Mouse (Mus musculus) spleen, adult 18-20 months (tissue): Measurements from ENCODE around the gene Apoo.
A peak's percentile ranks its signal among the peaks of the same experiment; 100 is the strongest.
"Not testable (repeated sequence)": the region's sequence is repeated elsewhere in the genome, so short reads cannot be mapped to it uniquely, and the experiment has no call there.

Source experiments
- DNase-seq, 2 experiments: peaks; one replicate each; pipeline ENCODE4 v3.0.0; 2022; ENCODE audit warnings: mixed read lengths in 2 of 2

Gene Apoo

DNA sequence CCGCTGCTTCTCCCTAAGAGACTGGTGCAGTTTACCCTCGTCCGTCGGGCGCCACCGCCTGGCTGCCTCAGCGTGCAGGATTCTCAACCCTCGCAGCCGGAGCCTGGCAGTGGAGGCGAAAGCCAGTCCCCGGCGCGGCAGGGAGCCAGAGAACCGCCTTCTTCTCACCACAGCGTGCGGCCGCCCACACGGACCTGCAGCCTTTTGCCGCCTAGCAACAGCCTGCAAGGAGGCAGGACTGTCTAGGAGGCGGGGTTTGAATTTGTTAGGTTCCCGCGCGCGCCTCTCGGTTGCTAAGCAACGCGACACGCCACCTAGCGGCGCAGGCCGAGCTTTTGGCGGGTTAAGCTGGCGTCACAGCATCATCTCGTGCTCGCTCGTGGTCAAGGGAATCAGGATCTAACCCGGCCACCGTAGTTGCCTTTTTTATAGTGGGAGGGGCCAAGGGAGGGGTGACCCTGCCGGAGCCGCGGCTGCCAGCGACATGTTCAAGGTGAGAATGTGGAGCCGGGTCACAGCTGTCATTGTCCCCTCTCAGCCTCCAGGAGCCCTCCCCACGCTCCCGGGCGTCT is at the start of gene Apoo, which contains the start of gene Fam90a1b:
Gene Apoo (plus strand): TSS at position 448 of the 572 bp plus-strand sequence.
Gene Fam90a1b (minus strand): TSS at position 108 of the 572 bp plus-strand sequence.
- peak; percentile 90 to 95 for DNase-seq

DNA sequence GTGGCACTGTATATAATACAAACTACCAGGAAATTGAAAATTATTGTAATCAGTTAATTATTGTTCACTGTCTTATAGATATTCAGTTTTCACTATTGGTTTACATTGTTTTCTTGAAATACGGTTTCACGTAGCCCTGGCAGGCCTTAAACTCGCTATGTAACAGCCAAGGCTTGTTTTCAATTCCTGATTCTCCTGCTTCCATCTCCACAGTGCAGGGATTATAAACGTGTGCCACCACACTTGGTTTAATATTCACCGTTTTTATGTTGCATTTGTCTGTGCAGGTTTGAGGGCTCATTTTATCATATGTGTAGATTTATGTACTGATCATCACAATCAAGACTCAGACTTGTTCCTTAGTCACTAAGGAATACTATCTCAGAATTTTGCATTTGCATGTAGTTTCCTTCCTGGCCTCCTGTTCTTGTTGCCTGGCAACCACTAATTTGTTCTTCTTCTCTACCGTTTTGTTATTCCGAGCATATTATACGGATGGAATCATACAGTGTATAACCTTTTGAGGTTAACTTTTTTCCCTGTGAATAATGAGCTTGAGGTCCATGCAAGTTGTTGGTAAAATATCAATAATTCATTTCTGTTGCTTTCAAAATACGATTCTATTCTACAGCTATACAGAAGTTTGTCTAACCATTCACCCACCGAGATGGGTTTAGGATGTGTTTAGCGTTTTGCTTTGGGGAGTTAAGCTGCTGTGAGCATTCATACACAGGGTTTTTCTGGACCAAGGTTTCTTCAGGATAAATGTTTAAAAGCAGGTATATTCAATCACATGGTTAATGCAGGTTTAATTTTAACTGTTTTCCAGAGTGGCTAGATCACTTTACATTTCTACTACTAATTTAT is 45.6 kb upstream of the Apoo start:
- no peak for DNase-seq

DNA sequence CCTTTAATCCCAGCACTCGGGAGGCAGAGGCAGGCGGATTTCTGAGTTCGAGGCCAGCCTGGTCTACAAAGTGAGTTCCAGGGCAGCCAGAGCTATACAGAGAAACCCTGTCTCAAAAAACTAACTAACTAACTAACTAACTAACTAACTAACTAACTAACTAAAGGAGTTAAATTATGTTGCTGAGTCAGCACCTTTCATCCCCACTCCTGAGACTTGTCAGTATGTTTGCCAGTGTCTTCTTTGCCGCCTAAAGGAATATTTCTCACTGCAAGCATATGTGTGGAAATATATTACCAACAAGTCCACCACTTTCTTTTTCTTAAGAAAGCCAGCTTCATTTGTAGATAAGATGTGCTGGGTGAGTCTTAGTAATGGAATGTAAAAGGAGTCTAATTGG is 23.3 kb upstream of the Apoo start:
- DNase-seq = not testable (repeated sequence)

DNA sequence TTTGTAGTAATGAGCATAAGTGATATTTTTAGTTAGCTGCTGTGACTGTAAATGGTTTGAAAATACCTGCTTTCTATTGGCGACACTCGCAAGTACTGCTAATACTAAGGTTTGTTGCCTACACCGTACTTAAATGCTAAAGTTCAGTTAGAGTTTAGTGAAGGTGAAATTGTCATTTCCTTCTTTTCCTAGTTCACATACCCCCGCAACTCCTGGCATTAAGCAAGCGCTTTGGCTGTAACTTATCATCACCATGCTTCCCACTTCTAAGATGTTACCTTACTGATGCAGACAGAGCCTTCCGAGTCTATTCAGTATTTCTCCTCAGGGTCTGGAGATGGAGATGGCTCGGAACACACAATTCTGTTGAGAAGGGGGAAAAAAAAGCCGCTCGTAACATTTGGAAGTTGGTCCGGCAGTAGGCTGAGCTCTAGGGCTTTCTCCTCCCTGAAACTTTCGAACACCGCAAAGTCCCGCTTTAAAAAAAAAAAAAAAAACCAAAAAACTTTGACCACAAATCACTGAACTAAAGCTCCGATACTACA is 1.5 kb upstream of the Apoo start:
- peak in 1 of 2 experiments; percentile 1 for DNase-seq

DNA sequence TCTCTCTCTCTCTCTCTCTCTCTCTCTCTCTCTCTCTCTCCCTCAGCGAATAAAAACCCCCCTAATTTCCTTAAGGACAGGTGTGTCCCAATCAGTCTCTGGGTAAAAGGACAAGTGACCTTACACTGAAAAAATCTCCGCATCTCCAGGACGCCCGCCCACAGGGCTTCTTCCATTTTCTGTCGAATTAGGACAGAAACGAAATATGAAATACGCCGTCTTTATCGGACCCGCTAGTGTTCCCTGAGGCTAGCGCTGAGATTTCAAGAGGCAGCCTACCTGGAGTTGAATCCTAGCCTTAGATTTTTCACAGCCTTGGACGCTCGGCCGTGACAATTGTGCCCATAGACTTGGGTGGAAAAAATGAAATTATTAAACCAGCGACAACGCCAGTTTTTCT is 888 bp upstream of the Apoo start:
- peak in 1 of 2 experiments; percentile 7 for DNase-seq

DNA sequence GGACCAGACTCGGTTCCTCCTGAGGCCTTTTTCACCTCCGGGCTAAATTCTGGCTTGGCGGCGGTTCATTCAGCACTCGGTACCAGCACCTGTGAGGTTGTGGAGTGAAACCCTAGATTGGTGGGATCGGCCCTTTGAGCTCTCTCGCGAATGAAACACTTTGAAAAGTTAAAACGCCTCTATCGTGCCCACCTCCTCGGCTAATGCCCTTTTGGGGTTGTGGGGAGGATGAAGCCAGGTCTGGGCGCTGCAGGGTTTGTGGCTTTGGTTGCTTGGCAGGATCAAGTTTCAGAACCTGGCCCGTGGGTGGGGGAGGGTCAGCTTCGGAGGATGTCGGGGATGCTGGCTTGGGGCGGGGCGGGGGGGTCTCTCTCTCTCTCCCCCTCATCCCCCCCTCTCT is 331 bp downstream of the Apoo start:
- DNase-seq = no peak

DNA sequence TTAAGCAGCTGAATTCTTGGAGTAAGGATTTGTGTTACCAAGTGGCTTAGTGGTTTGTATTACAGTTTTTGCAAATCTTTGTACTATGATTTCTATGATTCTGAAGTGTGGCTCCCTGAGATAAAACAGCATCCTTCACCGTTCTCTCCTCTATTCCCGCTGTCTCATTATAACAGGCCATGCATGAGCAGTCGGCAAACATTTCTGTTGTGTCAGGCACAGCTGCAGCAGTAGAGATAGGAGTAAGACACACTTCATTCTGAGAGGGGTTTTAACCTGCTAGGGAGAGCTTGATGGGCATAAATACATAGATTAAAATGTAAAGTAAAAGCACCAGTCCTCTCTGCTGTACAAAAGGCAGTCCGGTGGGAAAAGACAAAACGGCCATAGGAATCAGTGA is 11.8 kb downstream of the Apoo start:
- no peak for DNase-seq

DNA sequence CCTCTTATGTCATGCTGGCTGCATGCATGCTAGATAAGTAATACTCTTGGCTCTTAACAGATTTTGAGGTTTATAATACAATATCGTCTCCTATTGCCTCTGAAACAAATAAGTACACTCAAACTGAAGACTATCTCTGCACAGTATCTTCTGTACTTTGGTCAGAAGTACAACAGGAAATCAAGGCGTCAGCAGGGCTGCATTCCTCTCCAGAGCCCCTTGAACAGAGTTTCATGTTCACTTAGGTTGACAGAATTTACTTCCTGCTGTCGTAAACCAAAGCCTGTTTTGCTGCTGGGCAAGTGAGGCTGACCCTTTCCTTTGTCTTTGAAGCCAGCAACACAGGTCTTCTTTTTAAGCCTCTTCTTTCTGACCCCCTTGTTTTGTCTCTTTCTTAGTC is 42.1 kb downstream of the Apoo start:
- no peak for DNase-seq

DNA sequence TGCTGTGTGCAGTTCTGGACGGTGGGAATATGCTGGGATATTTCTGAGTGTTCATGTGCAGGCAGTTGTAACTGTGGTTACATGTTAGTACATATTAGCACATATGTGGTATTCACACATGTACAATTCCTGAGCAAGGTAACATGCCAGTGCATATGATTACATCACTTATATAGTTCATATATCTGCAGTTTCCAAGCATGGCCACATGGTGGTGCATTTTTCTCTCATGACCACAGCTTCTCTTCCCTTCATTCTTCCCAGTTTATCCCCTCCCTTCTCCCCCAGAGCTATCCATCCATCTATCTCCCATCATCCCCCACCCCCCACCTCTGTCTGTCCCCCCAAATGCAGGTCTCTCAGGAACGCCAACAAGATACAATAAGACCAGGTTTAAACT is 53.3 kb downstream of the Apoo start:
- DNase-seq = no peak

DNA sequence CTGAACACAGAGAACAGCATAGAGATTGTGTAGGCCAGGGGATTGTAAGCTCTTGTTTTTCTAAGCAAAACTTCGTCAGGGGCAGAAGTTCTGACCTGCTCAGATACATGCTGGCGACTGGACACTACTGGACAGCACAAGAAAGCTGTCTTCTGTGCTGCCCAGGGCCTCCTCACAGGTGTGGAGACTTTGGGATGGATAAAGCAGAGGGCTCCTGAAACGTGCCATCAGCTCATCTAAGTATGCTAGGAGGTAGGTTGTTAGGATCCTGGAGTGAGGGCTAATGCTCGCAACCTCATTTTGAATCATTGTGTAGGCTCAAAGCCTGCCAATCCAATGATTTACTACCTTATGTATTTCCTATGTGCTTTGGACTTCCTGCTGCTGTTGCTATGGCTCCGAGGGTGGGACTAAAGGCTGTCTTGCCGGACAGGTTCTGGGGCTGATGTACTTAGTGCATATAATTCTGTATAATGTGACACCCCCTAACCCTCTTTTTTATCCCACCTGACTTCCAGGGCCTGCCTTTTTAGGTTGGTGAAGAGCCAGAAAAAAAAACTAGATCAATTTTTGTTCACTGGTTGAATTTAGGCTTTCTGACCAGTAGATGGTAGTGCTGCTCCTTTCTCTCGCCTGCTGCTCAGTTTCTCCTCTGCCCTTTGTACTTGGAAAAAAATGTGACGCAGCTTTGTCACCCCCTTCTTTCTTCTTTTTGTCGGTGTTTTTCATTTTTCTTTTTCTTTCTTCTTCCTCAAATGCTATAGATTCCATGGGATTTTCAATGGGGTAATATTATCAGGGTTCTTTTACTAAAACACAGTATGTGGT is 64.8 kb downstream of the Apoo start:
- no peak for DNase-seq

DNA sequence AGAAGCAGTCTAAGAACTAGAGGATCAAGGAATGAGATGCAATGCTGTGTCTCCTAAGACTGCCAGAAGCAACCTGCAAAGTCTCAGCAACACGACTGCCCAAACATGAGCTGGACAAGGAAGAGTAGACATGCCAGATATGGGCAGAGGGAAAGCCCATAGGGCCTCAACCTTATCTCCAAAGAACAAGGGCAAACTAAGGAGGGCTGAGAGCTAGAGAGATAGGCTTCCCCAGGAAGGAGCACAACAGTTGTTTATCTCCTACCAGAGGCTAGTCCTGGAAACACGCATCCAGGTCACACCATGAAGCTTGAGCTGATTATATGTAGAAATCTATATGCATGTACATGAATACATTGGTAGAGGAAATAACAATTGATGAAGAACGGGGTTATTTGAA is 78.5 kb downstream of the Apoo start:
- DNase-seq = not testable (repeated sequence)

DNA sequence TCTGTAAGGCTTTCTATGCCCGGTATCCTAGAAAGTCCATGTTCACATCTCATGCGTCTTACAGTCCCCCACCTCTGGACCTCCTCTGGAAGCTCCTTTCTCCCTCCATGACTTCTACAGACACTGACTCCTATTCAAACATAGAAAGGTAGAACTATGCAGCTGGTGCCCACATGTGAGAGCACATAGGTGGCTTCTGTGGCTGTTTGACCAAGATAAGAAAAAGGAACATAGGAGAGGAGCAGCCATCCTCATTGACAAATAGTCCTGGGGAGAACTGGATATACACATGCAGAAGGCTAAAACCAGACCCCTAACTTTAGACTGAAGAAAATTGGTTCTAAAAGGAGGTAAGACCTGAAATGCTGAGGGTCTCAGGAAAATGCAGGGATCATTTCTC is 79.1 kb downstream of the Apoo start:
- not testable (repeated sequence) for DNase-seq

DNA sequence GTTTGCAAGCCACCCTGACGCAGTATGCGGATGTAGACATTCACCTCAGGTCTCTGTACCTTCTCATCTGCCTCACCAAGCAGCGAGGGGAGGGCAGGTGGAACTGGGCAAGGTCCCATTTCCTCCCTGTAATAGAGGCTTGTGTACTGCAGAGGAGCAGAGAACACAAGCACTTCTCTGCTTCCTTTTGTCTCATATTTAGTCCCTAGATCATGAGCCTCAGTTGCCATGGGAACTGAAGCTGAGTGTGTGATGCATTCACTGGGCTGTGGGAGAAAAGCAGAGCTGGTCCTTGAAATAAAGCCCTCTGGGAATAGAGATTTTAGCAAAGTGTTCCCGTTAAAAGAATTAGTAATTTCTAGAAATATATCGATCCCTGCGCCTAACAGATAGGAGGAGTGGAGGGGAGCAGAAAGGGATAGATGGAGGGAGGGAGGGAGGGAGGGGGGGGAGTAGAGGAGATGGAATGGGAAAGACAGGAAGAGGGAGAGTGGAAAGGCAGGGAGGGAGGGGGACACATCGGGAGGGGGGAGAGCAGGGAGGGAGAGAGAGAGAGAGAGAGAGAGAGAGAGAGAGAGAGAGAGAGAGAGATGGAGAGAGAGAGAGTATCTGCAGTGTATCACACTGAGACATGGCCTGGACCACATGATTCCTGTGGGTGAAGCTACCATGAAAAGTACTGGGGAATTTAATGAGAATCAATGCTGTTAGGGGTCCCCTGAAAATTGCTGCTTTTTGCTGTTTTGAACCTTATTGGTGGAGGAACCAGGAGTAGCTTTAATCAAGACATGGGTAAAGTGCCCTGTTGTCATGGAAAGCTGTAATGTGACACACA is 83.3 kb downstream of the Apoo start:
- DNase-seq = not testable (repeated sequence)

DNA sequence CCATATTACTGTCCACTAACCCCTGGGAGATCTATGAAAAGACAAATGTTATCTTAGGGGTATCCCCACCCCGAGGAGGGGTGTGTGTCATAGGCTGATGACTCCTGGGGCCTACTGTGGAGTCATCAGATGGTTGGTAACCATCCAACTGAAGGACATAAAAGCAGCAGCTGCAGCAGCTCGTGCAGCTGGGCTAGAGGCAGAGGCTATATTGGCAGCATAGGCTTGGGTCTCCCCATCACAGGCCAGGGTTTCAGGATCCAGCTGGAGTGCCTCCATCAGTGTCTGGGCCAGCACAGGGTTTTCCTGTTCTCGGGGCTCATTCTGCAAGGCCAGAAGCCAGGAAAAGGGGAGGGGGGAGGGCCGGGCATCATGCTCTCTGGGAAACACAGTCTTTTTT is 92.4 kb downstream of the Apoo start:
- no peak for DNase-seq

DNA sequence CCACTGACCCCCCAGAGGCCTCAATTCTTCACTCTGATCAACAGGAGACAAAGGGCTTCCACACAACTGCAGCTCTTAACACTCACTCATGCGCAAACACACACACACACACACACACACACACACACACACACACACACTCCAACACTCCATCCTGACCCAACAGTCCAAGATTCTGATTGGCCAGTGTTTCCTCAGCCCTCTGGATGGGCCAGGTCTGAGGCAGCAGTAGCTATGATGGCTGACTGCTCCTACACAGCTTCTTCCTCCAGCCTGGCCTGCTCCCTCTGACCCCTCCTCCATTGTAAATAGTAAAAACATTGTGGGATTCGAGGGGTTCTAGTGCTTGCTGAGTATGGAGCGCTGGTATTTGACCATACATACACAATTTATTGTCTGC is 94.6 kb downstream of the Apoo start:
- DNase-seq = not testable (repeated sequence)

DNA sequence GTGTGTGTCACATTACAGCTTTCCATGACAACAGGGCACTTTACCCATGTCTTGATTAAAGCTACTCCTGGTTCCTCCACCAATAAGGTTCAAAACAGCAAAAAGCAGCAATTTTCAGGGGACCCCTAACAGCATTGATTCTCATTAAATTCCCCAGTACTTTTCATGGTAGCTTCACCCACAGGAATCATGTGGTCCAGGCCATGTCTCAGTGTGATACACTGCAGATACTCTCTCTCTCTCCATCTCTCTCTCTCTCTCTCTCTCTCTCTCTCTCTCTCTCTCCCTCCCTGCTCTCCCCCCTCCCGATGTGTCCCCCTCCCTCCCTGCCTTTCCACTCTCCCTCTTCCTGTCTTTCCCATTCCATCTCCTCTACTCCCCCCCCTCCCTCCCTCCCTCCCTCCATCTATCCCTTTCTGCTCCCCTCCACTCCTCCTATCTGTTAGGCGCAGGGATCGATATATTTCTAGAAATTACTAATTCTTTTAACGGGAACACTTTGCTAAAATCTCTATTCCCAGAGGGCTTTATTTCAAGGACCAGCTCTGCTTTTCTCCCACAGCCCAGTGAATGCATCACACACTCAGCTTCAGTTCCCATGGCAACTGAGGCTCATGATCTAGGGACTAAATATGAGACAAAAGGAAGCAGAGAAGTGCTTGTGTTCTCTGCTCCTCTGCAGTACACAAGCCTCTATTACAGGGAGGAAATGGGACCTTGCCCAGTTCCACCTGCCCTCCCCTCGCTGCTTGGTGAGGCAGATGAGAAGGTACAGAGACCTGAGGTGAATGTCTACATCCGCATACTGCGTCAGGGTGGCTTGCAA is 95.9 kb downstream of the Apoo start:
- not testable (repeated sequence) for DNase-seq
